Mouse (Mus musculus) spleen, postnatal 10 days (tissue): Measurements from ENCODE around the gene Klhl25.
A peak's percentile ranks its signal among the peaks of the same experiment; 100 is the strongest.
"Not testable (repeated sequence)": the region's sequence is repeated elsewhere in the genome, so short reads cannot be mapped to it uniquely, and the experiment has no call there.

ENCODE experiments used
- DNase-seq, 2 experiments: peaks; one replicate each; pipeline ENCODE4 v3.0.0; 2021 to 2022; ENCODE audit warnings: low spot score in 2 of 2

Gene Klhl25

DNA sequence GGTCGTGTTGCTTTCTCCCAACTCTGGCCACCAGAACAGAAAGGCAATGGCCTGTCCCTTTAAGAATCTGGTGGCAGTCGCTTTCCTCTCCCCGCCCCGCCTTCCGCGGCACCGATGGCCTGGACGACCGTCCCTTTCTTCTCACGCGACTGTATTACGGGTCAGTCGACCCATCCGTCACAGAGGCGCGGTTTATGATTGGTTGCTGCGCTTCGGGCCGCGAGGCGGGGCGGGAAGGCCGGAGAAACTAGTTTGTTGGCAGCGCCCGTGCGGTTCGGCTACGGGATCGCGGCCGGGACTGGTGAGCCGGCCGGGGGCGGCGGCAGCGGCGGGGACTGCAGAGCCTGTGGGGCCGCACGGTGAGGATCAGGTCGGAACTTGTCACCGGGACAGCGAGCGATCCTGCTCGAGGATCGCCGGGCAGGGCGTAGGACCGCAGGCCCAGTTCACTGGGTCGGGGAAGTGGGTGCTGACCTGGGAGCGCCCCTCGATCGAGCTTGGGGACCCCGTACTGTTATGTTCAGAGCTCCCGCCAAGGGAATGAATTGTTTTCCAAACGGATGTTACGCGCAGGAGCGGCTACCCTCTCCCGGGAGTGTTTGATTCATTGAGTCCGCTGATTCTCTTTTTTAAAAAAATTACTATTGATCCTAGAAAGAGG is at the start of gene Klhl25:
Gene Klhl25, plus strand, starts transcription at position 196 of the 661 bp plus-strand sequence.
- DNase-seq: peak; percentile 96

DNA sequence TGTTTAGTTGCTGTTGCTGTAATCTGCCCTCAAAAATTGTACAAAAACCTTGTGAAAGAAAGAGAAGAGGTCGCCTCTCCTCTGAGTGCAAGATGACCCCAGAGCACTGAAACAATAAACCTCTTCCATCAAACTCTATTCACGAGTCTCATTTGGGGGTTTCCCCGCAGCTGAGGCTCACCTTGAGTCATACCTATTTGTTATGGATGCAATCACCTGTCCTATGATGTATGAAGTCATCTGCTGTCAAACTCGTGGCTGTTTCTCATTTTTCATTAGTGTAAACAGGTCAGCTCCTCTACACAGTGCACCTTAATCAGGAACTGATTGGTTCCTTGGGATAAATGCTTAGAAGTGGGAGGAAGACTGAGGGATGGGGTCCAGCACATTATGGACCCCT is 47.6 kb upstream of the Klhl25 start:
- no peak for DNase-seq

DNA sequence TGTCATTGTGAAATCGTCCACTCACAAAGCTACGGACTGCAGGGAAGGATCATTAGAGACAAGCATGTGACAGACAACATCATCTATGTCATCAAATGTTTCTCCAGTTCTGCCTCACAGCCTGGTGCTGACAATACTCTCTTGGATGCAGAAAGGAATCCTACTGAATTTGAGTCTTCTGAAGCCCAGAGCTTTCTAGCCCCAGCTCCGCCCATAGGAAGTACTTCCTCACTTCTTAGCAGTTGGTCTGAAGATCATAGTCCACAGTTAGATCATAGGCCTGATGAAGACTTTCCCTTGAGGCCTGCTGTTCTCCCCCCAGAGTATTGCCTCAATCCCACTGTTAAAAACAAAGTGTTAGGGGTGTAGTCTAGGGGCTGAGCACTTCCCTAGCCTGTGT is 47.1 kb upstream of the Klhl25 start:
- no peak for DNase-seq

GRCm38 (mm10) chr7:75801621-75802358 is 46.3 kb upstream of the Klhl25 start:
- no peak for DNase-seq

DNA sequence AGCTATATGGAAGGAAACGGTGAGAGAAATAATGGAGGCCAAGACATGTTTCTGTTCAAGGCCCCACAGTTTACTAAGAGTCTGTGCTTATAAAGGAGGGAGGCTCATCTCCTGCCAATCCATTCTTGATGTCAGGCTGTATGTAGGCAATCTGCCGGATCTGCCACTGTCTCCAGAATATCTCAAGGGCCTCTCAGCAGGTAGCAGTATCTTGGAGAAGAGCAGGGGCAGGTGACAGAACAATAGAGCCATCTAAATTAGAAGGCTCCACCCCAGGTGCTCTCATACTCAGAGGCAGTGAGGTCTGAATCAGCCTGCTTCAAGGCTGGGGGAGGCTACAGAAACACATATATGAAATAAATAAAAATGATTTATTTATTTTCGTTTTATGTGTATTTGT is 45.2 kb upstream of the Klhl25 start:
- no peak for DNase-seq

DNA sequence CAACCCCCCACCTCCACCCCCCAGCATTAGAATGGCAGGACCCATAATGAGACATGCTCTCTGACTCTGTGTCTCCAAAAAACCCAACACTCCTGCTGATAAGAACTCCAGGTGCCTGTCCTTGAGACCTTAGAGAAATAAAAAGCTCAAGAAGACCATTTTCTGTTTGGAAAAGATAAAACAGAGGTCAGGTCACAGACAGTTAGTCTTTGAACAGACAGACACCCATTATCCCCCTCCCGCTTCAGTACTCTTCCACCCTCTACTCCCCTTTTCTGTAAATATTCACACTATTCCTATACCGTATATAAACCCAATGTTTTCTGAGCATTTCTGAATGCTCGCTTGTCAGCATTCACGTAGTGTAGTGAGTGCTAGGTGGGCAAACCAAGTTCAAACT is 41.9 kb upstream of the Klhl25 start:
- DNase-seq: no peak

DNA sequence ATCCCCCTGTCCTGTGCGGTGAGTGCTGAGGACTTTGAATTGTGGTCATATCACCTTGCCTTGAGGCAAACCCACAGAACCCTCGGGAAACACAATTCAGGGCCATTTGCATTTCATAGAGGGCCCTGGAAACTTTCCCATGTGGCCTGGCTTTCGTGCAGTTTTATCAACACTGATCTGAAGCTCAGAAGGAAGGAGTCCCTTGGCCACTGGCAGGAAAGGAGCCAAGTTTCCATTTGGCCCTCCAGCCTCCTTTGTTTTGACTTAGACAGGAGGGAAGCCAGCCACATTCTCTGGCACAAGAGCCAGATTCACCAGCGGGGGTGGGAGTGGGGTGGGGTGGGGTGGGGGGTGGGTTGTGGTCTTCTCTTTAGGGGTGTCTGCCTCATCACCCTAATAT is 41.4 kb upstream of the Klhl25 start:
- DNase-seq: no peak

DNA sequence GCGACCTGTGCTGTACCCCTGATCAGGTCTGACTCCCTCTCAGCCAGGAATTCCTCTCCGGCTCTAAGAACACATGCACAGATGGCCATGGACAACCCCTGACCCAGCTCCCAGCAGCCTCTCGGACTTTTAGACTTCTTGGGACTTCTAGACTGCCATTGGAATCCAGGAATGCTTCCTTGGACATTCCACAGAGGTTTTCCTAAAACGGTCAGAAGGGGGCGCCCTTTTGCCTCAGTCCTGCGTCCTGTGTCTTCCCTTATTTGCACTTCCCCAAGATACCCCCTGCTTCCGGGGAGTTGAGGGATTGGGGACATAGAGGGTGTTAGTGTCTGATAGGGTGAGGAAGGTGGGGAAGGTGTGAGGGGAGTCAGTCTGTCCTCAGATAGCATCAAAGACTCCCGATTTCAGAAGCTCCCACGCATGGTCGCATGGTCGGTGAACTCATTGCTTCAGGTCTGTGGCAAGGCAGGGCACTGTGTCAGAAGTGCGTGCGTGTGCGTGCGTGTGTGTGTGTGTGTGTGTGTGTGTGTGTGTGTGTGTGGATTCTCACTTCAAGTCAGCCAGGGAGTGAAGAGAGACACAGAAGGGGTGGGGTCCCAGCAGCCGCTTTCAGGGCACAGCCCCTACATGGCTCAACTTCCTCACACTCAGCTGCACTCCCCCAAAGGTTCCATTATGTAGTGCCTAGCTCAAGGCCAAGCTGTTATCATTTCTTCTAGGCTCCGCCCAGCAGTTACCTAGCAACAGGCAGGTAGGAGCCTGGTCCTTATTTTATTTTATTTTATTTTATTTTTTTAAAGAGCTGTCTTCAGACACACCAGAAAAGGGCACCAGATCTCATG is 40.4 kb upstream of the Klhl25 start:
- peak in 1 of 2 experiments; percentile 47 for DNase-seq

- no peak for DNase-seq
Observed at GRCm38 (mm10) chr7:75820687-75821086, 27.4 kb upstream of the Klhl25 start.

- no peak for DNase-seq
Observed at GRCm38 (mm10) chr7:75822087-75822668, 25.9 kb upstream of the Klhl25 start.

GRCm38 (mm10) chr7:75823071-75823470 is 25.0 kb upstream of the Klhl25 start:
- no peak for DNase-seq

DNA sequence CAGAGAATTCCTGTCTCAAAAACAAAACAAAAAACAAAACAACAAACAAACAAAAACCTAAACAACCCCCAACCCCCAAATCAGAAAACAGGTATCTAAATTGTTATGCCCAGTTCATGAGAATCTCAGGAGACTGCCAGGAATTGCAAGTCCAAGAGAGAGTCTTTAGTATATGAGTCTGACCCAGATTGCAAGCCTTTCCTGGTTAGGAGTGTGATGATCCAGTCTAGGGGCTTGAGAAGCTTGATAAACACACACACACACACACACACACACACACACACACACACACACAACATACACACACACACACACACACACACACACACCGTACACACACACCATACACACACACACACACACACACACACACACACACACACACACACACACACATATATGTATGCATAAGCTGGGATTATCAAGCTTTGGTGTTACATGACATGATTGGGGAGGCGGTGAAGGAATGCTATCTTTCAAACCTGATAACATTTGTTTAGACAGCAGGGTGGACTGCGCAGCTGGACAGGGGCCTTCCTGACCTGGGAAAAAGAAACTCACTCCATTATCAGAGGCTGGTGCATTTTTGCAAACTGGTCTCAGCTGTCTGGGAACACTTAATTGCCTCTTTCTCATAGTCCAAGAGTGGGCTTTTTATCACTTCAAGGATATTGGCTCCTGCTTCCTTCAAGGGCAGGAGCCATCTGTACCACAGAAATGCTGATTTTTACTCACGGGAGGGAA is 21.6 kb upstream of the Klhl25 start:
- no peak for DNase-seq

DNA sequence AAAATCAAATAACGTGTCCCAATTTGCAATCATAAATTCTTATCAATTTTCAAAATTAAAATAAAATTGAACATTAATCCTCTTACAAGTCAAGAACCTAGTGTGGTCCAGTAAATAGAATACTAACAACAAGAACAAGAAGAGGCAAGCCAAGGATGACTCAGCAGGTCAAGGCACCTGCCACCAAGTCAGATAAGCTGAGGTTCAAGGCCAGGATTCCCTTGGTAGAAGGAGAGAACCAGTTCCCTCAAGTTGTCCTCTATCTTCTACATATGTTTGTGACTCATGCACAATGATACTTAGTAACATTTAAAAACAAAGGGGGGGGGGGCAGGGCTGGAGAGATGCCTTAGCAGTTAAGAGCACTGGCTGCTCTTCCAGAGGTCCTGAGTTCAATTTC is 20.8 kb upstream of the Klhl25 start:
- DNase-seq: no peak

DNA sequence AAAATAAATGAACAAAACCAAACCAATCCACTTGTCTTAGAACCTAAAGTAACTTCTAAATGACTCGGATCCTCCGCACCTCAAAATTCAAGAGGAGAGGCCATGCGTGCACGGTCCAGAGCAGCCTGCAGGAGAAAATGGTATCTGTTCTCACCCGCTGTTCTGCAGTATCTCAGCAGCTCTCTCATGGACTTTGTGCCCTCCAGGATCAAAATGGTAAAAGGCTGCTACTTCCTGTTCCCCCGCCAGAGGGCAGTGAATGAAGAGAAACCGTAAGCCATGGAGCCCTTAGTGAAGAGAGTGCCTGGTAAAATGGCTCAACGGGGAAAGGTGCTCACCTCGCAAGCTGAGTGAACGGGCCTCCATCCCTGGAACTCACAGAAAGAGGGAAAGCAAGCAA is 20.3 kb upstream of the Klhl25 start:
- peak; percentile 75 to 84 for DNase-seq

- no peak for DNase-seq
Observed at GRCm38 (mm10) chr7:75828536-75828935, 19.6 kb upstream of the Klhl25 start.

DNA sequence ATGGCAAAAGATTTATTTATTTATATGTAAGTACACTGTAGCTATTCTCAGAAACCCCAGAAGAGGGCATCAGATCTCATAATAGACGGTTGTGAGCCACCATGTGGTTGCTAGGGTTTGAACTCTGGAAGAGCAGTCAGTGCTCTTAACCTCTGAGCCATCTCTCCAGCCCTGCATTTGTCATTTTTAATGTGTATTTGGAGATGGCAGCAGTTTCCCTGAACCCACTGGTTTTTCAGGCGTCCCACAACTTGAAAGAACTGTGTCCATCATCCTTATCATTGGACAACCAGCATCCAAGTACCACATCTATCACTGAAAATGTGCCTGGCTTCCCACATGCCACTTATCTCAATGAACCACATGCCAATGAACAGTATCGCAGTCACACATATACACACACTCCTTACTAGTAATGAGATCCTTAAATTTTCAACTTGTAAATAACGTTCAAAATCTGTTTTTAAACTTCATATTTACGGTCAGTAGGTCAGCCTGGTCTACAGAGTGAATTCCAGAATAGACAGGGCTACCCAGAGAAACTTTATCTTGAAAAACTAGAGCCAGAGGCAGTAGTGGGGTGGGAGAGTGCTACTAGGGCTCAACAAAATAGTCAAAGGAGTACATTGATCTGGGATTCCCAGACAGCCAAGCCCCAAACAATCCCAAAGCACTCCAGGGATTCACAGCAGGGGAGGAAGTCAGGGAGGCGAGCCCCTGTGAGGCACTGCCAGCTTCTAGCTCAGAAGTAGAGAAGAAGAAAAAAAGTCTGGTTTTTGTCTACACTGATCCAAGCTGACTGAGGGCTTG is 17.7 kb upstream of the Klhl25 start:
- DNase-seq: peak; percentile 64 to 71

DNA sequence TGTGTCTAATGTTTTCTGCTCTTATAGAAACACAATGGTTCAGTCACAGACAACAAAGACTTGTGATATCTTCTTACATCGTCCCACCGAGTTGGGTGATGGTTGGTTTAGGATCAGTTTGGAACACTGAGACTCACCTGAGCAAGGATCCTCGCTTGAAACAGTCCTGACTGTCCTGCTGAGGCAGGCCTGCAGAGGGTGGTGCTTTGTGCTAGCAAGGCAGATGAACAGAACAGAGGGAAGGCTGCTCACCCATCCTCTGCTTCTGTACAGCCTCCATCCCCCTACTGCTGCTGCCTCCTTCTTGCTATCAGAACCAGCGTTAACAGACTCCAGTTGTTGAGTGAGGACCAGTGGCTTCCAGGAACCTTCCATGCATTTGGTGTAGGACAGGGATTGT is 14.2 kb upstream of the Klhl25 start:
- DNase-seq: not testable (repeated sequence)

DNA sequence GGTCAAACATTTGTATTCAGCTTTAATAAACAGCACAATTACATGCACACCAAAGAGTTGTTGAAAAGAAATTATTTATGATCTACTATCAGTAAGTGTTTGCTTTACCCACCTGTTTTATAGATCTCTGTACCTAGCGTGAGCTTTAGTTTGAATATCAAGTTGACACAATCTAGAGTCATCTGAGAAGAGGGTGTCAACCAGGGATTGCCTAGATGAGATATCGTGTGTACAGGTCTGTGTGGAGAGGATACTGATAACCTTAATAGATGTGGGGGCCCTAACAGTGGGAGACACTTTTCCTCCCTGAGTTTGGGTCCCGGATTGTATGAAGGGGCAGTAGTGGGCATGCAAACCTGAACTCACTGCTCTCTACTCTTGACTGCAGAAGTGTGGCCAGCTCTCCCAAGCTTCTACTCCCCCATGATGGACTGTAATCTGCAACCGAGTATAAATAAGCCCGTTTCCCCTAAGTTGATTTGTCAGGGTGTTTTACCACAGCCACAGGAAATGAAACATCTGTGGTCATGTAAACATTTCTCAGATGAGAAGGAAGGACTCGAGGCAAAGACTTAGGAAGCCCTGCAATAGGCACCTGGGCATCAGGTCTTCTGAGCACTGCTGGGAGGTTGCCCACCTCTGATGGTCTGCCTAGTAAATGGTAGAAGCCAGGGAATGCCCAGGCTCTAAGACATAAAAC is 13.0 kb upstream of the Klhl25 start:
- DNase-seq: not testable (repeated sequence)

- DNase-seq: no peak
Observed at GRCm38 (mm10) chr7:75840071-75840470, 8.0 kb upstream of the Klhl25 start.

DNA sequence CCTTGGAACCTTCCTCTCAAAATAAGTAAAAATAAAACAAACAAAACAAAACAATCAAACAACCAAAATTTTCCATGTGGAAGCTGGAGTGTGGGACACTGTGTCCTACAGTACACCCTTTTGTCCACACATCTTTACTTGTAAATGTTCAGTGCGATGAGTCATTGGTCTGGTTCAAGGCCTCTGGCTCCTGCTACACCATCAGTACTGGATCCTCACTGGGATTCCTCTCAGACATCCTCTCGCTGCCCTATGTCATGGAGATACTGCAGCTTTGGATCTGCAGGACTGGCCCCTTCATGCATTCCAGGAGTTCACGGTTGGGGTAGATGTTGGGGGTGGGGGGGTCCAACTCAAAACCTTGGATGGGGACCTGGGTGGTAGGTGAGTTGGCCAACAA is 5.8 kb upstream of the Klhl25 start:
- DNase-seq: no peak
